Mouse (Mus musculus) layer of hippocampus, adult 9-10 months (tissue): ENCODE data around the gene D930020B18Rik.
A peak's percentile ranks its signal among the peaks of the same experiment; 100 is the strongest.

ENCODE experiments used
- DNase-seq: peaks from one replicate; pipeline ENCODE4 v3.0.0; 2022; ENCODE audit warnings: low spot score

D930020B18Rik gene

GRCm38 (mm10) chr10:121704871-121705270 lies 63.5 kb downstream of the D930020B18Rik start:
- DNase-seq = no peak

GRCm38 (mm10) chr10:121705399-121706163 lies 64.2 kb downstream of the D930020B18Rik start:
- no peak for DNase-seq

GRCm38 (mm10) chr10:121716862-121717261 lies 75.5 kb downstream of the D930020B18Rik start:
- no peak for DNase-seq

GRCm38 (mm10) chr10:121718896-121719585 lies 77.7 kb downstream of the D930020B18Rik start:
- no peak for DNase-seq

- DNase-seq = no peak
These were observed 79.3 kb downstream of the D930020B18Rik start for GRCm38 (mm10) chr10:121720701-121721100.

GRCm38 (mm10) chr10:121726505-121726904 lies 85.1 kb downstream of the D930020B18Rik start:
- DNase-seq = no peak

- DNase-seq = no peak
These were observed 85.8 kb downstream of the D930020B18Rik start for GRCm38 (mm10) chr10:121727151-121727550.

GRCm38 (mm10) chr10:121728226-121728625 lies 86.8 kb downstream of the D930020B18Rik start:
- DNase-seq = no peak

- no peak for DNase-seq
These were observed 89.8 kb downstream of the D930020B18Rik start for GRCm38 (mm10) chr10:121731048-121731725.

- DNase-seq = no peak
These were observed 91.2 kb downstream of the D930020B18Rik start for GRCm38 (mm10) chr10:121732542-121732941.

- DNase-seq = no peak
These were observed 95.9 kb downstream of the D930020B18Rik start for GRCm38 (mm10) chr10:121737256-121737655.

- peak; percentile 39 for DNase-seq
These were observed 98.4 kb downstream of the D930020B18Rik start, which contains the start of gene BC048403 for GRCm38 (mm10) chr10:121739548-121740505. Gene BC048403 (plus strand): TSS chr10:121739937.

- no peak for DNase-seq
These were observed 100.9 kb downstream of the D930020B18Rik start for GRCm38 (mm10) chr10:121742336-121742735.
